Mouse (Mus musculus): Measurements from ENCODE around the gene Rex1bd. TPM values are rescaled to one million over a fixed set of nuclear protein-coding genes. Genes with fewer than 3 reads are reported as not detected.

Gene Rex1bd
- total RNA-seq, 2 experiments from 2014 or later = 108 to 110 TPM

GRCm38 (mm10) chr8:70500386-70501301 lies 5.9 kb downstream of the Rex1bd start:
- no peak for TF ChIP-seq CTCF (IDR thresholded peaks at IDR 0.05)
- intact Hi-C loops (cut with DNase I) = loop anchor here (5.0 to 10.0 kb wide), 2 partner anchors 53 to 146 kb away; partner anchors contain the start of gene Upf1

GRCm38 (mm10) chr8:70495771-70496062 lies 10.8 kb downstream of the Rex1bd start:
- Histone ChIP-seq H3K27ac (no peak overlapping the region), H3K4me3 (no peak overlapping the region)
- DNase-seq (ENCODE audit: extremely low spot score in 1 of 2, low spot score in 2 of 2) = no peak
- intact Hi-C loops (cut with DNase I) = no loop called here
- TF ChIP-seq CTCF (IDR thresholded peaks at IDR 0.05) = no peak

More at GRCm38 (mm10) chr8:70500386-70501301, 5.9 kb downstream of the Rex1bd start:
- no peak overlapping the region for H3K27ac ChIP-seq
- no peak overlapping the region for H3K4me3 ChIP-seq
- DNase-seq (ENCODE audit: extremely low spot score in 1 of 2, low spot score in 2 of 2) = no peak

- no peak for DNase-seq (ENCODE audit: extremely low spot score in 1 of 2, low spot score in 2 of 2)
- no peak for TF ChIP-seq CTCF (IDR thresholded peaks at IDR 0.05)
- Histone ChIP-seq H3K4me3 (no peak overlapping the region), H3K27ac (no peak overlapping the region)
- intact Hi-C loops (cut with DNase I) = no loop called here
Observed at GRCm38 (mm10) chr8:70495001-70495770, 11.4 kb downstream of the Rex1bd start.

GRCm38 (mm10) chr8:70494416-70494945 lies 12.1 kb downstream of the Rex1bd start:
- no peak for TF ChIP-seq CTCF (IDR thresholded peaks at IDR 0.05)
- intact Hi-C loops (cut with DNase I) = no loop called here
- Histone ChIP-seq H3K4me3 (no peak overlapping the region), H3K27ac (no peak overlapping the region)
- no peak for DNase-seq (ENCODE audit: extremely low spot score in 1 of 2, low spot score in 2 of 2)

- no peak overlapping the region for H3K27ac ChIP-seq
- intact Hi-C loops (cut with DNase I) = no loop called here
- 0 out of 2 replicates have a peak overlapping the region, but pooled peaks have one; percentile 27 for H3K4me3 ChIP-seq
Observed at GRCm38 (mm10) chr8:70493692-70494415, 12.7 kb downstream of the Rex1bd start.

GRCm38 (mm10) chr8:70492664-70493640 lies 13.6 kb downstream of the Rex1bd start, which contains the start of gene Crlf1:
TSS of gene Crlf1 (plus strand) at chr8:70493158.
- H3K27ac ChIP-seq = no peak within 1 kb of the TSS
- intact Hi-C loops (cut with DNase I) = no loop called here
- no peak for DNase-seq (ENCODE audit: extremely low spot score in 1 of 2, low spot score in 2 of 2)
- TF ChIP-seq CTCF (IDR thresholded peaks at IDR 0.05) = no peak
- H3K4me3 ChIP-seq = peak within 1 kb of the TSS; percentile 27; the same call in 1 of the 2 replicates

More at GRCm38 (mm10) chr8:70493692-70494415, 12.7 kb downstream of the Rex1bd start:
- no peak for DNase-seq (ENCODE audit: extremely low spot score in 1 of 2, low spot score in 2 of 2)
- no peak for TF ChIP-seq CTCF (IDR thresholded peaks at IDR 0.05)

- no peak overlapping the region for H3K4me3 ChIP-seq
- TF ChIP-seq CTCF (IDR thresholded peaks at IDR 0.05) = no peak
- intact Hi-C loops (cut with DNase I) = no loop called here
- H3K27ac ChIP-seq = no peak overlapping the region
- no peak for DNase-seq (ENCODE audit: extremely low spot score in 1 of 2, low spot score in 2 of 2)
Observed at GRCm38 (mm10) chr8:70490880-70491495, 15.6 kb downstream of the Rex1bd start.

GRCm38 (mm10) chr8:70490061-70490879 lies 16.3 kb downstream of the Rex1bd start:
- Histone ChIP-seq H3K27ac (no peak overlapping the region), H3K4me3 (no peak overlapping the region)
- intact Hi-C loops (cut with DNase I) = no loop called here
- DNase-seq (ENCODE audit: extremely low spot score in 1 of 2, low spot score in 2 of 2) = no peak
- no peak for TF ChIP-seq CTCF (IDR thresholded peaks at IDR 0.05)

GRCm38 (mm10) chr8:70489576-70489975 lies 17.0 kb downstream of the Rex1bd start:
- Histone ChIP-seq H3K27ac (no peak overlapping the region), H3K4me3 (0 out of 2 replicates have a peak overlapping the region, but pooled peaks have one; percentile 14)
- intact Hi-C loops (cut with DNase I) = no loop called here
- no peak for DNase-seq (ENCODE audit: extremely low spot score in 1 of 2, low spot score in 2 of 2)
- no peak for TF ChIP-seq CTCF (IDR thresholded peaks at IDR 0.05)

Measured in left cerebral cortex, adult 2 months (tissue).